Mouse (Mus musculus): Measurements from ENCODE around the gene Mdh1. TPM values are rescaled to one million over a fixed set of nuclear protein-coding genes. Genes with fewer than 3 reads are reported as not detected.

Gene Mdh1
- 379 and 396 TPM in 2 replicates for polyA plus RNA-seq (2016; fragmentation: Nextera tagmentation; extraction: Ambion mirVana)

DNA sequence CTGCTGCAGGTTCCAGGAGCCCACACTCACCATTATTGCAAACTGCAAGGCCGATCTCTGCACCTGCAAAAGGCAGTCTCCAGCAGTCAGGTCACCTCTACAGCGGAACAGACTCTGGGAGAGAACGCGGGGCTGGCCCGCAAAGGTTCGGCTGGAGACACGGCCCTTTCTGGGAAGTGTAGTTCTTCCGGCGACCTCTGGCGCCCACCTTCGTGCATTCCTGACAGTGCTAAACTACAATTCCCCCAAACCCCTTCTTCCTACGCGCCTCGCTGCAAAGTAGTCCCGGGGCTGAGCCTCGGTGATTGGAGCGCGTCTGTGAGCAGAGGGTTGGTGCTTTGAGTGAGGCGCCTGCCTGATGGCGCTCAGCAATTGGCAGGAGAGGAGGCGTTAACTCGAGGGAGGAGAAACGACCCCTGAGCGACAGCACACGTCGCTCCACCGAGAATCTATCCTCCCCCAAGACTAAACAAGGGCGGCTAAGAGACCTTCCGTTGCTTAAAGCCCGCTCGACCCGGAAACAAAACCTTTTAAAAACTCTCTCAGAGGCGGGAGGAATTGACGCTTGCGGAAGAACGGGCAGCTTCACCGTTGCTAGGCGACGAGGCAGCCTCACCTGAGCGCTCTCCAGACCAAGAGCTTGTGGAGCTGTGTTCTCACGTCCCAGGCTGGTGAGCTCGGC is at the start of gene Mdh1, which contains the start of gene Wdpcp:
Gene Mdh1, minus strand, starts transcription at position 668 of the 682 bp plus-strand sequence.
Gene Wdpcp, plus strand, starts transcription at position 536 of the 682 bp plus-strand sequence.
- Histone ChIP-seq H3K36me3 (no peaks in the 10 kb centered on the region), H3K4me1 (peaks cover 13% of the 10 kb centered on the region), H3K4me3 (peak within 1 kb of the TSS; percentile 69), H3K9me3 (no peaks in the 10 kb centered on the region), H3K27me3 (replicated peaks) (no peaks in the 10 kb centered on the region), H3K9ac (peak within 1 kb of the TSS; percentile 66), H3K27ac (peak within 1 kb of the TSS; percentile 38; the same call in 1 of the 2 replicates), H3K4me2 (replicated peaks) (peak within 1 kb of the TSS; percentile 68)
- peak; percentile 99 for ATAC-seq (ENCODE audit: low FRiP score, low read depth)
- under 1% methylated on average over 42 of the region's 42 CpGs for WGBS

DNA sequence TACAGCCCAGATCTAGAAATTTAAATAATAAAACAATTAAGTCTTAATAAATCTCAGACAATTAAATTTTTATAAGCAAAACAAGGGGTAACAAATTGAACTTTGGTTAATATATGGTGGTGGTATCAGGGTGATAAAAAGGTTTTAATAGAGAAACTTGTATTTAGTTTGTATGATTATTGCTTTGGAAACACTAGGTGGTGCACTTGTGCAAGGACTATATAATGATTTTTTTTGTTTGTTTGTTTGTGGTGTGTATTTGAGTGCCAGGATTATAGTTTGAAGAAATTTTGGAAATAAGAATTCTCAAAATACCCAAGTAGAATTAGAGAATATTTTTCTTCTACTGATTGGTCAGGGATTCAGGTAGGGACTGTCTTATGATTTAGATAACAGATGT is 43.7 kb upstream of the Mdh1 start:
- ATAC-seq (ENCODE audit: low FRiP score, low read depth) = no peak
- no peak overlapping the region for H3K4me3 ChIP-seq
- H3K9ac ChIP-seq = no peak overlapping the region
- no peaks in the 10 kb centered on the region for H3K27me3 ChIP-seq (replicated peaks)
- no peaks in the 10 kb centered on the region for H3K4me1 ChIP-seq
- H3K27ac ChIP-seq = no peak overlapping the region
- H3K36me3 ChIP-seq = no peaks in the 10 kb centered on the region
- H3K9me3 ChIP-seq = no peaks in the 10 kb centered on the region
- no peak overlapping the region for H3K4me2 ChIP-seq (replicated peaks)

DNA sequence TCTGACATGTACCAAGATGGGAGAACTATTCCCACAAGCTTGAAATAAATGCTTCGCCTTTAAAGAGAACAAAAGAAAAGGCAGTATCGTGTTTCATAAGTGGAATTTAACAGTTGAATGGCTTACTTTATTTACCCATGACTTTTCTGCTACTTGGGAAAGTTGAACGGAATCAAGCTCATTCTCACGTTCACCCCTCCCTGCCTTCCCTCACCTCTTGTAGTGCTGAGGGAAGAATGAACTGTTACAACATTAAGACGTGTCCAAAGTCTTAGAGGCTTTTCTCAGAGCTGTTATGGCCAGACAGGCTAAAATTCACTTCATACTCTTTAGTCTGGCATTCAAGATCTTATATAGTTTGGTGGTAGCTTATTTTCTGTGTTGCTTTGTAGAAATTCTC is 30.3 kb upstream of the Mdh1 start:
- H3K4me3 ChIP-seq = no peak overlapping the region
- no peak for ATAC-seq (ENCODE audit: low FRiP score, low read depth)
- H3K4me1 ChIP-seq = no peaks in the 10 kb centered on the region
- H3K9ac ChIP-seq = no peak overlapping the region
- no peaks in the 10 kb centered on the region for H3K36me3 ChIP-seq
- WGBS = 71% methylated on average over 5 of the region's 5 CpGs
- no peak overlapping the region for H3K4me2 ChIP-seq (replicated peaks)
- H3K27ac ChIP-seq = no peak overlapping the region
- no peaks in the 10 kb centered on the region for H3K27me3 ChIP-seq (replicated peaks)
- H3K9me3 ChIP-seq = no peaks in the 10 kb centered on the region

DNA sequence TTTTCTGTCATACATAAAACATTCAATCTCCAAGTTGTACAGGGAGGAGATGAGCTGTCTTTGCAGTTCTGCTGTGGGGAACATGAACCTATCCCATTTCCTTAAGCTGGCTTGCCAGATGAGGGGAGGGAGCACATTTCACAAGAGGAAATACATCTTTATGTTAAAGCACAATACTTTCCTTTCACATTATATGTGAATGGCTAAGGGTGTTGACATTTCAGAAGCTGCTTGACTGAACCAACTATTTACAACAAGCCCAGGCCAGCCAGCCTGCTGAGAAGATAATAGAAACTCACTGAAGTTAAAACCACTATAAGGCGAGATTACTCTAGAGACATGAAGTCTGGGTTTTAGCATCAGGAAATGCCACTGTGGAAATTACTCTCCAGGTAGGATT is 11.1 kb upstream of the Mdh1 start:
- no peak for ATAC-seq (ENCODE audit: low FRiP score, low read depth)
- no peak overlapping the region for H3K4me3 ChIP-seq
- WGBS = 51% methylated on average over 1 of the region's 1 CpGs
- no peak overlapping the region for H3K27ac ChIP-seq
- H3K9me3 ChIP-seq = no peaks in the 10 kb centered on the region
- H3K4me1 ChIP-seq = no peaks in the 10 kb centered on the region
- no peak overlapping the region for H3K9ac ChIP-seq
- H3K36me3 ChIP-seq = no peaks in the 10 kb centered on the region
- no peaks in the 10 kb centered on the region for H3K27me3 ChIP-seq (replicated peaks)
- no peak overlapping the region for H3K4me2 ChIP-seq (replicated peaks)

DNA sequence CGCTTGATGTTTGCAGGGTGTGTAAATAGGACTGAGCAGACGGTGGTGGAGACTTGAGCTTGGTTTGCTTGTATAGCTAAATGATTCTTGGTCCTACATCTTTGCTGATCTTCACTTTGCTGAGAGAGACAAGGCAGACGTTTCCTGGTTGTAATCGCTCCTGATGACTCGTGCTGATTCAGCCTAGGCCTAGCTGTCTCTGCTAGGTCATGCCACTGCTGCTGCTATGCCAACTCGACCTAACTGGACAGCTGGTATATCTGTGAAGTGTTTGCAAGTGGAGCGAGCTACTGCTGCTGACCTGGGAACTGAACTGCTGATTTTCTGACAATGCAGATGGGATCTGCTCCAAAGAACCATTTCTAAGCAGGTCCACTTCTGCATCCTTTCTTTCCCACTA is 9.3 kb upstream of the Mdh1 start:
- 75% methylated on average over 7 of the region's 7 CpGs for WGBS

DNA sequence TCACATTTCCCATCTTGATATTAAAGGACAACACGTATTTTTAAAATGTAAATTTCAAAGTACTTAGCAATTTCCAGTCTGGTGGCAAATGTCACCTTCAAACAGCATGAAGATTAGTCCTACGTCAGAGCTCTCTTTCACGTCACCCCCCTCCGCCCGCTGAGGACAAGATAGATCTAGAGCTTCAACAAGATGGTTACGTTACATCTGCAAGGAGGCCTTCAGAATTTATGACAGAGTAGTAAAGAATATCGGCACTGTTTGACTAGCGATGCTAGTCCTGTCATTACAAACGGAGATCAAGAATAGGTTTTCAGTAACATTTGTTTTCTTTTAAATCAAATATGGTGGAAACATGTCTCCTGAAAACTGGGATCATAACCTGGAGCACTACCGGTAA is 1.2 kb downstream of the Mdh1 start:
- Histone ChIP-seq H3K4me3 (peak overlapping the region; percentile 69), H3K27me3 (replicated peaks) (no peaks in the 10 kb centered on the region), H3K27ac (no peak overlapping the region), H3K4me2 (replicated peaks) (peak overlapping the region; percentile 68), H3K9ac (peak overlapping the region; percentile 66), H3K9me3 (no peaks in the 10 kb centered on the region), H3K36me3 (peaks cover 7% of the 10 kb centered on the region), H3K4me1 (peaks cover 13% of the 10 kb centered on the region)
- ATAC-seq (ENCODE audit: low FRiP score, low read depth) = no peak
- 7% methylated on average over 10 of the region's 10 CpGs for WGBS

More for the DNA sequence above, 9.3 kb upstream of the Mdh1 start:
- no peaks in the 10 kb centered on the region for H3K9me3 ChIP-seq
- no peak overlapping the region for H3K27ac ChIP-seq
- no peak for ATAC-seq (ENCODE audit: low FRiP score, low read depth)
- no peaks in the 10 kb centered on the region for H3K4me1 ChIP-seq
- no peak overlapping the region for H3K4me2 ChIP-seq (replicated peaks)
- H3K9ac ChIP-seq = no peak overlapping the region
- H3K36me3 ChIP-seq = no peaks in the 10 kb centered on the region
- H3K27me3 ChIP-seq (replicated peaks) = no peaks in the 10 kb centered on the region
- no peak overlapping the region for H3K4me3 ChIP-seq

DNA sequence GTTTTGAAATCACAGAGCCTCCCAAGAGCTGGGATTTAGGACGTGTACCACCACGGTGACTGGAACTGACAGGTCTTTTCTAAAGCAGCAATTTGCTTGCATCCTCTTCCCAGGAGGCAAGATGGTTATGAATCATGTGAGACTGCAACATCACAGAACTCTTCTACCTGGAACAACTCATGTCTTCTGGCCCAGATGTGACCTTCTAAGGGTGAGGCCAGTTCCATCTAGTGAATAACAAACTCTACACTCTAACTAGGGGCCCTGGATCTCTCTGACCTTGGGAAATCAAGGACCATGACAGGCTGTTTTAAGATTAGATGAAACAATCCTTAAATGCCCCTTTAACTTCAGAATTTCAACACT is 2.1 kb downstream of the Mdh1 start:
- H3K4me2 ChIP-seq (replicated peaks) = peak overlapping the region; percentile 68; the same call in 1 of the 2 replicates
- H3K27me3 ChIP-seq (replicated peaks) = no peaks in the 10 kb centered on the region
- H3K9me3 ChIP-seq = no peaks in the 10 kb centered on the region
- H3K27ac ChIP-seq = no peak overlapping the region
- H3K36me3 ChIP-seq = peaks cover 14% of the 10 kb centered on the region
- H3K9ac ChIP-seq = no peak overlapping the region
- WGBS = 61% methylated on average over 2 of the region's 2 CpGs
- ATAC-seq (ENCODE audit: low FRiP score, low read depth) = no peak
- peaks cover 13% of the 10 kb centered on the region for H3K4me1 ChIP-seq
- H3K4me3 ChIP-seq = no peak overlapping the region

DNA sequence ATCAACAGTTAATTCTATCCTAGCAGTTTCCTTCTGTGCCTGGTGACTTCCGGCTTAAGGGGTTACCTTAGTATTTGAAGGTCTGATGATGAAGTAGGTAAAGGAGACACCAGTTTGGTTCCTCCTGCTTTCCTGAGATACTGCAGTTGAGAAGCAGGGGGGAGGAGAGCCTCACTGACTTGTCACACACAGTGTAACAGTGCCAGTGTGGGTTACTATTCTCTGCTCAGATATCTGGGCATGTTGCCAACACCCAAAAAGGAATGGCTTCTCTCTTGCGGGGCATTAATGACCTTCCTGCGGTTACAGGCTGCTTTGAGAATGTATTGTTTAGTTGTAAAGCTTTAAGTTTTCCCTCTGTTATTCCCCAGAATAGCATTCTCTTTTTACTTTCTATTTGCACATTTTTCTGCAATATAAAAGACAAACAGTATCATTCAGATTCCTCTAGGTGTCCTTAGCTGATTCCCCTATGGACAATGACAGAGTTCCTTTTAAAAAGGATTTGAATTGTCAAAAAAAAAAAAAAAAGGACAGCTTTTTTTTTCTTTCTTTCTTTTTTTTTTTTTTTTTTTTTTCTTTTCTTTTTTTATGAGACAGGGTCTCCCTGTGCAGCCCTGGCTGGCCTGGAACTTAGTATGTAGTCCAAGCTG is 2.6 kb downstream of the Mdh1 start:
- Histone ChIP-seq H3K9me3 (no peaks in the 10 kb centered on the region), H3K9ac (no peak overlapping the region), H3K4me3 (no peak overlapping the region), H3K27ac (no peak overlapping the region), H3K4me1 (peaks cover 13% of the 10 kb centered on the region), H3K4me2 (replicated peaks) (peak overlapping the region; percentile 68; the same call in 1 of the 2 replicates), H3K27me3 (replicated peaks) (no peaks in the 10 kb centered on the region), H3K36me3 (peaks cover 17% of the 10 kb centered on the region)
- ATAC-seq (ENCODE audit: low FRiP score, low read depth) = no peak
- WGBS = 41% methylated on average over 3 of the region's 3 CpGs

DNA sequence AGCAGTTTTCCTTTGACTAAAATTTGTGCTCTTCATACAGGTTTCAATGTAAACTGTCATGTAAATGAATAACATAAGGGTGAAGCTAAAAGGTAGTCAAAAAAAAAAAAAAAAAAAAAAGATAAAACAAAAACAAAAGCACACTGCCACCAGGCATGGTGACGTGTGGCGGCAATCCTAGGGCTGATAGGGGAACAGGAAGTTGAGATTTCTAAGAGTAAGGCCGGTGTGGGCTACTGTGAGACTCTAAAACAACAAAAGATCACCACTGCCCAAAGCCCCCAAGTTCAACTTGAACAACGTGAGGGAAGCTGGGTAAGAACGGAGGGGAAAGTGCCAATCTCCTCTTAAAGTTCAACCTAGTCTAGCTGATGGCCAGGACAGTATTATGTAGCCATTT is 3.2 kb downstream of the Mdh1 start:
- H3K4me3 ChIP-seq = no peak overlapping the region
- H3K36me3 ChIP-seq = peaks cover 17% of the 10 kb centered on the region
- H3K4me1 ChIP-seq = peaks cover 13% of the 10 kb centered on the region
- no peak overlapping the region for H3K27ac ChIP-seq
- no peaks in the 10 kb centered on the region for H3K27me3 ChIP-seq (replicated peaks)
- H3K9me3 ChIP-seq = no peaks in the 10 kb centered on the region
- 76% methylated on average over 5 of the region's 5 CpGs for WGBS
- H3K9ac ChIP-seq = no peak overlapping the region
- ATAC-seq (ENCODE audit: low FRiP score, low read depth) = no peak
- 0 out of 2 replicates have a peak overlapping the region, but pooled peaks have one; percentile 13 for H3K4me2 ChIP-seq (replicated peaks)

DNA sequence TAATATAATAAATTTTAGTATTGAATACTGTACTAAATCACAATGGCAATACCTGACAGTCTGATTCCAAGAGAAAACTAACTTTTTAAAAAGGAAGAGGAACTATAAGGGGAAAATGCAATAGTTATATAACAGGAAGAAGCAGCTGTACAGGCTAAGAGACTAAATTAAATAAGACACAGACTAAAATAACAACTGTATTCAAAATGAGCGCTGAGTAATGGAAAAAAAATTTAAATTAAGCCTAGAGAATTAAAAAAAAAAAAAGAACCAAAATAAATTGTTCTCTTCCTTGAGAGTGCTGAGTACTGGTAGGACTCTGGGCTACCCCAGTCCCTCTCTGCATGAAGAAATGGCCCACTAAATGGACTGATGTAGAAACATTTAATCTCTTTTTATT is 4.4 kb downstream of the Mdh1 start:
- Histone ChIP-seq H3K4me2 (replicated peaks) (no peak overlapping the region), H3K27ac (no peak overlapping the region), H3K9ac (no peak overlapping the region), H3K36me3 (peaks cover 24% of the 10 kb centered on the region), H3K27me3 (replicated peaks) (no peaks in the 10 kb centered on the region), H3K4me1 (peaks cover 13% of the 10 kb centered on the region), H3K9me3 (no peaks in the 10 kb centered on the region), H3K4me3 (no peak overlapping the region)
- ATAC-seq (ENCODE audit: low FRiP score, low read depth) = no peak
- WGBS = 92% methylated on average over 1 of the region's 1 CpGs

DNA sequence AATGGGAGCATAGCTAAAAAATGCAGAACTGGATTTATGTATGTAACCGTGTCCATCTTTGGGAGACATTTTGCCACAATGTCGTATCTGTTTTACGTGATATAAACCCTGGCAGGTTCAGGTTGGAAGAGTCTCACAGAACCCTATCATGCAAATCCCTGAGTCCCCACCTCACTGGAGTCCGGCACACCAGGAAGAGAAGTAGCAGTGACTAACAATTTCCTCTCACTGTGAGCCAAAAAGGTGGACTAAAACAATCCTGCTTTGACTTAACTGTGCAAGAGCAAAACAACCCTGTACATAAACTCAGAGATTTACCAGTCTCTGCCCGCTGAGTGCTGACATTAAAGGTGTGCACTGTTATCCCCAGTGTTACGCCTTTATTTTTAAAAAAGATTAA is 5.2 kb downstream of the Mdh1 start:
- Histone ChIP-seq H3K9ac (no peak overlapping the region), H3K36me3 (peaks cover 27% of the 10 kb centered on the region), H3K9me3 (no peaks in the 10 kb centered on the region), H3K4me2 (replicated peaks) (no peak overlapping the region), H3K27ac (no peak overlapping the region), H3K4me3 (no peak overlapping the region), H3K27me3 (replicated peaks) (no peaks in the 10 kb centered on the region), H3K4me1 (peaks cover 10% of the 10 kb centered on the region)
- 97% methylated on average over 6 of the region's 6 CpGs for WGBS
- no peak for ATAC-seq (ENCODE audit: low FRiP score, low read depth)

DNA sequence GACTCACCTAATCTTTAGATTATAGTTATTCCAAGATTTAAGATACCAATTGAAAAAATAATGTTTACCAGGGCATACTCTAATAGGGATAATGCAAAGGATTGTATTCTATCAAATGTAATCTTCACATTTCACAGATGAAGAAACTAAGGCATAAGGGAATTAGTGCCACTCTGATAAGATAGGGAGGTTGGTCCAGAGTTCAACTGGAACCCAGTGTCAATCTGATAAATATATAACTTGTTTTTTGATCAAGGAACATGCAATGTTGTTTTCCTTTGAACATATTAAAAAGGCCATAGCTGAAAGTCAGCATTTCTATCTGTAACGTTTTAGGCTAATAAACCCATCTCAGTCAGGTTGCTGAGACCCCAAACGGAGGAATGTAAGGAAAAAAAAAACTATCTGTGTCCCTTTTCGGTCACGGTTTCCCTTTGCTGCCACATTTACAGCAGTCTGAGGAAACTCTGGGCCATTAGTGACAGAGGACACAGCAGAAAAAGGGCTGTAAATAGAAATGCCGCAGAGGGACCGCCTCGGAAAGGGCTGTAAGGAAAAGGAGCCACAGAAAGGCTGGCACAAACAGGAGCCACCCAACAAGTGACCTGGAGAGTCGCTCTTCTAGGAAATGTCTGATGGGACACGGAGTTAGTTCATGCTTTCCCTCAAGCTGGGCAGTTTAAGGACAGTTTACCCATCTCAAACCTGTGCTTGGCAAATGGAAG is 7.3 kb downstream of the Mdh1 start:
- no peak overlapping the region for H3K4me2 ChIP-seq (replicated peaks)
- H3K9ac ChIP-seq = no peak overlapping the region
- 77% methylated on average over 9 of the region's 9 CpGs for WGBS
- peaks cover 6% of the 10 kb centered on the region for H3K4me1 ChIP-seq
- H3K27me3 ChIP-seq (replicated peaks) = no peaks in the 10 kb centered on the region
- H3K36me3 ChIP-seq = peaks cover 41% of the 10 kb centered on the region
- no peak for ATAC-seq (ENCODE audit: low FRiP score, low read depth)
- H3K9me3 ChIP-seq = no peaks in the 10 kb centered on the region
- no peak overlapping the region for H3K27ac ChIP-seq
- no peak overlapping the region for H3K4me3 ChIP-seq

All from neural tube, embryonic 12.5 days (tissue).